Mouse (Mus musculus): ENCODE measurements around the gene Frmpd1.

GRCm38 (mm10) chr4:45253839-45254601 lies 69.3 kb downstream of the Frmpd1 start:
- TF ChIP-seq POLR2A (IDR thresholded peaks at IDR 0.05; ENCODE audit: low read depth, low read length) (no peak), CTCF (IDR thresholded peaks at IDR 0.05; ENCODE audit: extremely low read depth, insufficient read length, insufficient replicate concordance, low read depth, low read length) (no peak)

All from small intestine, adult 2 months (tissue).